Mouse (Mus musculus) CD4-positive, CD25-positive, alpha-beta regulatory T cell, adult 4 months (primary cell): Measurements from ENCODE around the gene Galnt3. TPM values are rescaled to one million over a fixed set of nuclear protein-coding genes. Genes with fewer than 3 reads are reported as not detected.

Experiments
- ATAC-seq: one replicate; pipeline ENCODE4 v1.8.0; 2017
- polyA plus RNA-seq, 2 experiments: library from polyadenylated mRNA; unstranded; fragments of 100-300 nt; shearing (Covaris generic); gene quantifications; one replicate each; pipeline ENCODE4 v1.2.1; 2017

The Galnt3 gene
- polyA plus RNA-seq, 2 experiments from 2014 or later: 0.42 TPM; not detected in 1

DNA sequence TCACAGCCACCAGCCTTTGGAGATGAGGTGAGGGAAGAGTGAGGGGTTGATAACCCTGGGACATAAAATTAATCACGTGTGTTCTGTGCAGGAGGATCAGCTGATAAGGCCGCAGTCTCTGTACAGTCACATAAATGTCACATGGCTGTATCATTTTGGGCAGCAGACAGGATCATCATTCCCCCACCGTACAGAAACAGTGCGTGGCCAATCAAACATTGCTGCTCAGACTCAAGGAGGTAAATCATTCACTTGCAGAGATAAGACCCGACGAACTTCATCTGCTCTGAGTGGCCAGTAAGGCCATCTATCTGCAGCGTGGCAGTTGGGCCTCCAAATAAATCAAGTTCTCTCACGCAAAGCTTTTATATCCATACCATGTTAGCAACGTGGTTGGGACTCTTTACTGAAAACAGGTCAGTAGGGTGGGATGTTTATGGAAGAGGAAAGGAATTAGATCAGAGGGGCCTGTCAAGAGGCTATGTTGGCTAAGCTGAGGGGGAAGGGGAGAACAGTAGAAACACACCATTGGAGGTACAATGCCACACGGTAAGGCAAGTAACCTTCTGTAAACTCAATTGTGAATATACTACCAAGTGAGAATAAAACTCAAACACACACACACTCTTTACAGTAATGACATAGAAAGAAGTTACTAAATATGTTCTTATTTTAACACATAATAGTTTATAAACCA is 20.9 kb downstream of the Galnt3 start:
- ATAC-seq: no peak

DNA sequence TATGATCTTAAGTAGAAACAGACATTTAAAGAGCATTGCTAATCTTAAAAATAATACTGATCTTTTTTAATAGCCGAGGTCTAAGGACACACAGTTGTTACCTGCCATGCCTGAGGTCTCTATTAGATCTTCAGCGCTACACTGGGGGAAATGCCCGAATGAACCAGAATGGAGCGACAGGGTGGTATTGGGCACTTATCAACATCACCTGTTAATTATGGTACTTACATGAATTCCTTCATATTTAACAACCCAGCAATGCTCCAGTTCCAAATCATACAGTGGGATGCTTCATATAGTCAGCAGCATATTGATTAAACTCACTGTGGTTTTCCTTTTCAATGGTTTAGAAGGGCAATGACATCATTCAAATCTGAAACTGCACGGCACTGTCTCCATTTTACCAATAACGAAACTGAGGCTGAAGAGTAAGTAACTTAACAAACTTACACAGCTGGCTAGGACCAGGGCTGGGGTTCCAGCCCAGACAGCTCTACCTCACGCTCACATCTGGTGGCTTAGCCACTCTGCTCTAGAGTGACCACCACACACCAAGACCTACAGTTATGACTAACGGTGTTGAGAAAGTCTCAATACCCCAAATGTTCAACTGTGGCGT is 23.0 kb downstream of the Galnt3 start:
- ATAC-seq: no peak

DNA sequence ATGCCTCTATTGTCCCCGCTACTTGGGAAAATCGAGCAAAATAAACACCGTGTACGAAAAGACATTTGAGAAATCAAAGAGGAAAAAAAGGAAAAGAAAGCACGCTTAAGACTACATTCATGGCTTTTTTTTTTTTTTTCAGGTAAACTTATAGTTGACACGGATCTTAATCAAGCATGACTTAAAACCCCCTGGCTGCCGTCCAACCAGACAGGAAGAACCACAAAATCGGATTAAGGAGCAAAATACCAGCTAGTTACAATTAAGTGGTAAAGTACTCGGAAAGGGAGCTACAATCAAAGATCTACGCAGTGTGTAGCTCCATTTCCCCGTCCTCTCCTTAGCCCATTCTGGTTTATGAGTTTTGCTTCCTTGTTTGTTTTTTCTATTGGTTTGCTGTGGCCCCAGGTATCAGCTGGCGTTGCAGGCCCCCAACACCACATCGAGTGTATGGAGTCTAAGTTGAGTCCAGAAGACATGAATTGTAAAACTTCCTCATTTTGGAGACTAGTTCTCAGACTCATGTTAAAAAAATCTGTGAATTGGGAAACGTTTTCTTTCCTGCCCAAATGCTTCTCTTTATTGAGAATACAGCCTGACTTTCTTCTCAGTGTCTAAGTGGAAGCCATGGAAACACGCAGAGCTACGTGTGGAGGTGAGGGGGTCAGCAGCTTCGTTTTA is 24.0 kb downstream of the Galnt3 start:
- no peak for ATAC-seq

DNA sequence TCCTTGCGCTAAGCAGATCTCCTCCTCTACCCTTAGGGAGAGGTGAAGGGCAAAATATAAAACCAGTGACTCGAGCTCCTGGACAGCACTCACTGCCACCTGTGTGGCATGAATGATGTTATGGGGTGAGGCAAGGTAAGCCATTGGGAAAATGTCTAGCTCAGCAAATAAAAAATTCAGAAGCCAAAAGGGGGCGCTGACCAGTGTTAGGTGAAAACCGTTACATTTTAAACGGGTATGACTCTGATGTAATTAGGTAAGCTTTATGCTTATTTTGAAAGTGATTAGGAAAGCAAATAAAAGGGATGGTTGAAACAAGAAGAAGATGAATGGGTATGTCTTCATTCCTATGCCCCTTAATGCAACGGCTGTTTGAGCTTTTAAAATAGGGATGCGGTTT is 24.6 kb downstream of the Galnt3 start:
- ATAC-seq: no peak

DNA sequence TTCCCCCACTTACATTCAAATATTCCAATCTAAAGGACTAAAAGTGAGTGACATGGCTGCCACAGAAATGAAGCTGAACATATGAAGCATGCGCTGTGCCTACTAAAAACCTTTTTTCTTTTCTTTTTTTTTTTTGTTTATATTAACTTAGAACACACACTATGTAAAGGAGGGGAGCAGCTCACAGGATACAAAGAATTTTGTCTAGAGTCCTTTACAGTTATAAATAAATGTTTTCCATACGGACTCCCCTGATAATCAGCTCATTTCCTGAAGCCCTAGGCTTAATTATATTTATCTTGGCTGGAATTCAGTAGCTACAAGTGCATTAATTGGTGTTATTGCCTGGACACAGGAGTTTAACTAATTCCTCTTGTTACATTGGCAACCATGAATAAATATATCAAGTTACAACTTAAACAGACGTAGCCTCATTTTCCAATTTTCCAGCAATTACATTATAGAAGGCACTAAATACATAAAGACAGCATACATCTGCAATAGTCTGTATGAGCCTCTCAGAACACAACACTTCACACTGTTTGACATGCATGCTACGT is 30.1 kb downstream of the Galnt3 start:
- ATAC-seq: no peak

DNA sequence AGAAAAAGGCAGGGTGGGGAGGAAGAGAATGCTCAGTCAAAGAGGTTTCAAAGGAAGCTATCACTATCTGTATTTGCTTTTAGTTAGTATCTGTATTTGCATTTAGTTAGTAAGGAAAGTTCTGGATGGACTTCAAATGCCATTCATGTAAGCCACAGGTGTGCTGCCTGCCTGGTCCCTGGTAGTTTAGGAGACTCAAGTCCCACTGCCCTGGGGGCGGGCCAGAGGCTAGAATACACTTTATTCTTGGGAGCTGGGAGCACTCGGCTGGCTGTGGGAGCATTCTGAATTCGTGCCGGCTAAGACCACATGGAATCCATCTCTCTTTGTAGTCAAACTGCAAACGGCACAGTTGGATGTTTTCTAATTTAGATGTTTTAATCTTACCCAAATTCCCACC is 33.5 kb downstream of the Galnt3 start:
- no peak for ATAC-seq

DNA sequence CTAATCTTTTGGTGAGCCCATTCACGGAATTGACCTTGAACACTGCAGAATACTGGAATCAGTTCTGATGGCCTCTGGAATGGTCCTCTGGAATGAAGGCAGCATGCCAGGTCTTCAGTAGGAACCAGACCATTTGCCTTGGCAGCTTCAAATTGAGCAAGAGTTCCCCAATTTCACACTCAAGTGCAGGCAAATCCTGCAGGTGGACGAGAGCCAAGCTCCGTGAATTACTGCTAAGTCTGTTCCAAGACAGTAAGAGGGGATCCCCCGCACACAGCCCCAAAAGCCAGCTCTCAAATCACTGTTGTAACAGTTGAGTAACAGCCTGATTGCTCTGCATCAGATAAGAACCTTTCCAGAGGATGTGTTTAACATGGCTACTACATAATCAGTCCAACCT is 42.9 kb downstream of the Galnt3 start:
- no peak for ATAC-seq

DNA sequence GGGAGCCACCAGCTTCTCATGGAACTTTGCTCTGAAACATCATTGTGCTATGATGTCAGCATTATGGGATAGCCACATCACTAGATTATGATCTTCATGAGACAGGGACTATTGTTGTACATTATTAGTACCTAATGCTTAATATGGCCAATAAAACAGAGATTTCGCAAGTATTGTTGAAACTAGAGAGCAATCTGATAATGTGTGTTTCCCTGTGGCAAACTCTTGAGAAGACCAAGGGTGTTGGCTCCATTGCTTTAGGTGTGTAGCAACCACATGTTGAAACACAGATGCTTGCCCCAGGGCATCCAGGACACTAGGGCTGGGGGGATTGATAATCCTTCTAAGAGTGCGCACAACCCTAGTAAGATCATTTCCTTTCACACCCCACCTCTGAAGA is 44.1 kb downstream of the Galnt3 start:
- ATAC-seq: no peak

DNA sequence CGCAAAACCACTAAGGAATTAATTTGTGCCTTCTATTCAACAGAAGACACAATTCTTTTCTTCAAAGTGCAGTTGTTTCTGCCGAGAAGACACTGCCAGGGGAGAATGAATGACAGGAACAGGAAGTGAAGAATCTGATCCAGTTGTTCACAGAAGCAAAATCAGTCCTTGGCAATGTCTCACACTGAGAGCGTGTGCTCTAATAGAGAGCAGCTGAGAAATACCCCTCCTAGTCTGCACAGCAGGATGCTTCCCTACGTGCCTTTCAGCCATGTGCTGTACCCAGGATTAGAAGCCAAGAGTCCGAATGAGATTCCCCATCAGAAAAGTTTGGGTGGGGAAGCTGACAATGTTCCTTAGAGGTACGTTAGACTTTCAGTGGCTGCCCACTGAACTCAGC is 55.3 kb downstream of the Galnt3 start:
- ATAC-seq: no peak

DNA sequence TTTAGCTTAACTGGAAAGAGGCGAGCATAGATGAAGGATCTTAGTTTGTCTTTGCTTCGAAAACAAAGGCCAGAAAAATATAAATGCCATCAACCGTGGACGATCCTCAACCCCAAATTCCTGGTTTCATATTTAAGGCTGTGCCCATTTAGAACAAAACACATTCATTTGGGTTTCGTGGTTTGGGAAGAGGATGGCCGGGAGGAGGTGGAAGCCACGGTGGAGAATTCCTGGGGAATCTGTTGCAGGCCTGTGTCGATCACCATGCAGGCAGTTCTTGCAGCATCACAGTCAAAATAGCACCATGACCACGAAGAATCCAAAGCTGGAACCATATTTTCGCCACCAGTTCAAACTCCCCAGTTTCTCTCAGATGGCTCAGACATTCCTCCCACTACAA is 61.5 kb downstream of the Galnt3 start:
- no peak for ATAC-seq

DNA sequence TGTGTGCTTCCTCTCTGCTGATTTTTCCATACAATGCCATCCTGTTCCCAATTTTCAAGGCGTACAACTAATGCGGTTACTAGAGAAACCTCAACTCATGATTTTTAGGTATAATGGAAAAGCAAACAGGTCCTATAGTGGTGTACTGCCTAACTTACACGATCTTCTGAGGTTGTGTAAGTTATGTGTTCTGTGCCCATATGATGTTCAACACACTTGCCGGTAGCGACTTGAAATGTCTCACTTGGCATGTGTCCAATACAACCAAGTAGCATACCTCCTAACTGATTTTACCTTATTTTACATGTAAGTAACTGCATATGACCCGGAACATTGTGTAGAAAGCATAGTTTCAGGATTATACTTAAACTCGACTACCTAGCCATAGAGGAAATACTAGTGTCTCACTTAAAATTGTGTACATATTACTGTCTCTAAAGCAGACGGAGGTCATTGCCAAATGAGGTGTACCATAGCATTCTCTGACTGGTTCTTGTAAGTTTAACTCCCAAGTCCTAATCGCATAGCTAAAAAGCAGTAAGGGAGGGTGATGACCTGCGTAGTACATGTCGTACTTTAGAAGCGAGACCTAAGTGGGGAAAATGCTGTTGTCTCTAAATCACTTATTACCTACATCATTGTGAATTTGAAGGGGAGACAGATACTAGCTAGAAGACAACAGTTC is 80.2 kb downstream of the Galnt3 start:
- ATAC-seq: no peak

DNA sequence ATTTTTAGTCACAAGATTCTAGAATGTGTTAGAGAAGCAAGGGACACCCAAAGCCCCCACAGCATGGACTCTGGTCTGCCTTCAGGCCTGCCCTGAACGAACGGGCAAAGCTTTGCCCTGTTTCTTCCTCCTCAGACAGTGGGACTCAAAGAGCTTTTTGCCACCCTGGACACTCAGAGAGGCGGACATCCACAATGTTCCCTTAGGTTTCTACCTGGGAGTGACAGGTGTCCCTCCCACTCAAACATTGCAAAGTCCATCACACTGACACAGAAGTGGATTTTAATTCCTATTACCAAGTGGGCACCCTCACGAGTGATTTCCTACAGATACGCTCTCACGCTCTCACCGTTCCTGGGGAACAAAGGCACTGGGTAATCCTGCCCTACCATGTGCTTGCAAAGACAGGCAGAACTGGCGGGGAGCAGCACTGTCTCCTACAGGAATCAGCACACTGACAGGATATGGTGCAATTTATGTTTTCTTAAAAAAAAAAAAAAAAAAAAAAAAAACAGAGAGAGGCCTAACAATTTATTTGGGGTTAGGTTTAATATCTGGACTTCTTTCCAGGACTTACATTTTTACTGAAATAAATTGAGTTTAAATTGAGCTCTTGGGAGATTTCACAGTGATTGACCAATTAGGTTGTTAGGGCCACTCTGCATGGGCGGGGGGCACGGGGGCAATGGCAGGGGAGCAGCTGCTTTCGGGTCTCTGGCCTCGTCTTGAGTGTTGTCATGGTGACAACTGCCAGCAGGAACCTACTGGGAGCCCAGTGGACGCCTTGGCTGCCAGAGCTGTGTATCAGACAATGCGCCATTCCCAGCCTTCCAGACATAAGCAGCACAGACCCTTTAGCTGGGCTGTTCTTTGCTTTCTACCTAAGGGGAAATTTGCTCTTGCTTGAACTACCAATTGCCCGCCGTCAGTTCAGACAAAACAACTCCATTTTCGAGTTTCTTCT is 81.1 kb downstream of the Galnt3 start:
- no peak for ATAC-seq

DNA sequence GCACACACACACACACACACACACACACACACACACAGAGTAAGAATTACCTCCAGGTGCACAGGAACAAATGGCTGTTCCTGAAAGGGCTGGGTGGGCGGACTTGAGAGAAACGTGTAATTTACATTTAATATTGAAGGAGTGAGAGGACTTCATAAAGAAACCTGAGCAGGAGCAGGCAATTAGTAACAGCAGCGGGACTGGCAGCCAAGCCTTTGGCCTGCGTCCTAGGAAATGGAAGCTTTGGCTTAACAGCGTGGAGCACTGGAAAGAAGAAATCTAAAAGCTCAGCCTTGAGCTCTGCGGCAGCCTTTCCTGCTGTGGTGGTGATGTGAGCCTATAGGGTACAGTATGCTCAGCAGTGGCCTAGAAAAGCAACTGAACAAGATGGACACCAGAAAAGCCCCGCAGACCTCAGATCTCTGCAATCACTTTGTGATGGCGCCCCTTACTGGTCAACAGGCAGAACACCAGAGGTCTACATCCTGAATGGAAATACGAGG is 82.8 kb downstream of the Galnt3 start:
- no peak for ATAC-seq

DNA sequence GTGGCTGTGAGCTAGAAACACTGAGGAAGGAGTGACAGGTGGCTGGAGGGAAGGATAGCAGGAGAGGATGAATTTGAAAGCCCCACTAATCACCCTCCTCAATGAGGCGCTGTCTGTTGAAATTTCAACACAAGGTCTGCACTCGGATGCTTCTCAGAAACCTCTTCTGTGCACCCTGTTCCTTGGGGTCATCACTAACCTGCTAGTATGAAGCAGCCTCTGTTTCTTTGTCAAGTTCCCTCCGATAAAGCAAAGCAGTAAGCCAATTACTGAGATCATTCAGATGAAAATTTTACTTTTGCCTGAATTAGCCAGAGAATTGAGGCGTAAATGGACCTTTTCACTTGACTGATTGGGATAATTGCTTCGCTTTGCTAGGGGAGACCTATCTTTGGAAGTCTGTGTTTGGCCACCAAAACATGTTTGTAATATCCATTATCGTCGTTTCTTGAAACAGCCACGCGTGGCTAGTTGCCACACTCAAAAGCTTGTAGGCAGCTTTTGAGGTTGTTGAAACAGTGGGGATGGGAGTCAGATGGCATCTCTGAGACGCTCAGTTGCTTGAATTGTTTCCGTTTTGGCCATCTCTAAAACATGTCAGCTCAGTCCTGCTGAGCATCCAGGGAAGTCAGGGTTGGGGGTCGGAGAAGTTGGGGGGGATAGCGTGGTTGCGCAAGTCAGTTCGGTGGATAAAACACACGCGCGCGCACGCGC is 83.4 kb downstream of the Galnt3 start:
- ATAC-seq: no peak

DNA sequence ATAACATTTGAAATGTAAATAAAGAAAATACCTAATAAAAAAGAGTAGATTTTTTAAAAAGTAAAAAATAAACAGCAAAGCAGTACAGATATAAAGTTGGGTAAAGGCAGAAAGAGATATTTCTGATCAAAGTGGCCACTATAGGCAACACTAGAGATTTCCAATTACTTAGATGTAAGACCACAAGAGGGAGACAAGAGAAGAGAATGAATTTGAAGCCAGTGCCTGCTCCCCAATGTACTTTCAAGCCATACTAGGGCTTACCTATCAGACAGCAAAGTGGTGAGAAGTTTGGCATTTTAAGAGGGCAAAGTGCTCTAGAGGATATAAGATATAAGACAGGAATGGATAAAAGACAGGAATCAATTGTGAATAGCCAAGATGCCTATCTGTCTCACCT is 84.2 kb downstream of the Galnt3 start:
- ATAC-seq: no peak

DNA sequence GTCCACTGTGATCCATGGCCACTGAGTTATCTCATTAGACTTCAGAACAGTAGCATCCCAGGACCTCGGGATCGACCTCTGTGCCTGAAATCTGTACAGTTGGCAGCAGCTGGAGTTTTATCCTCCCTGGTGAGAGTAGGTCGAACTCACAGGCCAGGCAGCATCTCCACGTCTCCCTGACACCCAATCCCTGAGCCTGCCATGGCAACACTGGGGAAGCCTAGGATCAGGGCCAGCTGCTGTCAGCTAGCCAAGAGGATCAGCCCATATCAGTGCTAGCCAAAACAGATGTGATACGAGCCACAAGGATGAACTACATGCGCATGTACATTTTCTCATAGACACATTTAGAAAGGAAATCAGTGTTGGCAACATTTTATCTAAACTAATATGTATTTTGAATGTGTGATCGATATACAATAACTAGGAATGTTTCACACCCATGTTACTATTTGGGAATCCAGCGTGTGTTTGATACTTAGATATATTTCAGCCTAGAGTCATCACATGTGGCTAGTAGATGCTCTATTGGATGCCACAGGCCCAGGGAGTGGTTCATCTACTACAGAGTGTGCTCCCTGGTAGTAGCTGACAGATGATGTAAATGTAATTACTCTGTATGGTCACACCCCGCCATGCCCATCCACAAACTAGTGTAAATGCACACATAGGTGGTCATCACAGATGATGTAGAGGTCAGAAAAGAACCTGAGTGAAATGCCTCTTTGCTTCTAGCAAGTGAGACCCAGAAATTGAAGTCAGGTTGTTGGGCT is 89.7 kb downstream of the Galnt3 start:
- no peak for ATAC-seq
